24 mouse cellular contexts compared by ENCODE assay signal in the genomic region with DNA sequence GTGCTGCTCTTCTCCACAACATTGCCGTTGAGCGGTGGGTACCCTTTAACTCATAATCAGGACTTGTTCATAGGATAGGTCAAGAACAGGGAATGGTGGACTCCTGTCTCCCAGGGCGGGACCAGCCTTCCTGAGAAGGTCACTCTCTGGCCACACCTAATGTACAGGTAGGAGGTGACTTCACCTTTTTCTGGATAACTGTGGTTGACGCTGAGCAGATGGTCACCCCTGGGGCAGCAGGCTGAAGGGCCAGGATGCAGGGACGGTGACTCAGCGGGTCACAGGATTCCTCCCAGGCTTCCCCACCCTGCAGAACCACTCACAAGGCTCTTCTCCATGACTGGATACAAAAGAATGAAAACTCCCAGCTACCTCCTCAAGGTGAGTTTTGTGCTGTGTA.
"Had no signal": no experiment of that assay in that cellular context is flagged by ENCODE, and none has a peak within 500 bp of the region (broad histone marks: within the 10 kb centered on the region; RNA-seq: fewer than 3 reads in every experiment).

No protein-coding gene starts in this region.

- H3K9ac ChIP-seq: heart, embryonic 13.5 days; heart, embryonic 15.5 days; hindbrain, embryonic 13.5 days; intestine, embryonic 15.5 days; limb, embryonic 12.5 days; liver, embryonic 12.5 days; liver, embryonic 14.5 days had no signal

- H3K4me3 ChIP-seq: heart, embryonic 13.5 days; heart, embryonic 15.5 days; hindbrain, embryonic 13.5 days; intestine, embryonic 15.5 days; layer of hippocampus, adult 2 months; left cerebral cortex, adult 2 months; limb, embryonic 10.5 days; limb, embryonic 12.5 days; liver, embryonic 12.5 days had no signal

- H3K36me3 ChIP-seq: heart, embryonic 13.5 days; heart, embryonic 15.5 days; hindbrain, embryonic 13.5 days; intestine, embryonic 15.5 days; limb, embryonic 10.5 days; limb, embryonic 12.5 days; liver, embryonic 12.5 days had no signal

- H3K27ac ChIP-seq: heart, embryonic 13.5 days; heart, embryonic 15.5 days; hindbrain, embryonic 13.5 days; intestine, embryonic 15.5 days; layer of hippocampus, adult 2 months; left cerebral cortex, adult 2 months; limb, embryonic 10.5 days; limb, embryonic 12.5 days; liver, embryonic 12.5 days; liver, embryonic 14.5 days had no signal

- ATAC-seq: hindbrain, embryonic 16.5 days; inflammation-experienced regulatory T-cells, adult 6 months; intestine, embryonic 15.5 days; intestine, postnatal 0 days; liver, embryonic 12.5 days had no signal

- DNase-seq: gastrocnemius, postnatal 14 days; gastrocnemius, postnatal 36 days; heart, adult 18-20 months; heart, postnatal 14 days; heart, postnatal 36 days; kidney, adult 18-20 months; kidney, adult 8-10 months; kidney, postnatal 10 days; kidney, postnatal 25 days; kidney, postnatal 4 days had no signal

- H3K4me1 ChIP-seq: liver, embryonic 12.5 days had no signal

- H3K9me3 ChIP-seq: heart, embryonic 13.5 days; heart, embryonic 15.5 days; hindbrain, embryonic 13.5 days; intestine, embryonic 15.5 days; limb, embryonic 10.5 days; limb, embryonic 12.5 days; liver, embryonic 12.5 days had no signal

- H3K4me2 ChIP-seq: heart, embryonic 11.5 days; heart, embryonic 13.5 days; heart, embryonic 15.5 days; hindbrain, embryonic 13.5 days; intestine, embryonic 15.5 days; limb, embryonic 12.5 days; liver, embryonic 12.5 days had no signal

- H3K27me3 ChIP-seq: heart, embryonic 13.5 days; heart, embryonic 15.5 days; hindbrain, embryonic 13.5 days; intestine, embryonic 15.5 days; liver, embryonic 12.5 days had no signal
